Mouse (Mus musculus) hindlimb bud, embryonic 11.5 days (tissue): ENCODE data around the gene Gm42517.

Experiments
- DNase-seq: peaks from one replicate; pipeline ENCODE4 v3.0.0-alpha.2; 2012; ENCODE audit warnings: low read depth, low spot score; ENCODE audit errors: extremely low spot score

The Gm42517 gene

GRCm38 (mm10) chr5:108349511-108350148 lies 18.1 kb downstream of the Gm42517 start:
- DNase-seq: no peak

GRCm38 (mm10) chr5:108347843-108348242 lies 19.9 kb downstream of the Gm42517 start:
- DNase-seq: no peak

- DNase-seq: no peak
Measured at GRCm38 (mm10) chr5:108345313-108346071, 22.2 kb downstream of the Gm42517 start.

- DNase-seq: no peak
Measured at GRCm38 (mm10) chr5:108343680-108344170, 24.0 kb downstream of the Gm42517 start.

GRCm38 (mm10) chr5:108338049-108338448 lies 29.7 kb downstream of the Gm42517 start:
- no peak for DNase-seq

- no peak for DNase-seq
Measured at GRCm38 (mm10) chr5:108337385-108337784, 30.3 kb downstream of the Gm42517 start.

GRCm38 (mm10) chr5:108331051-108331450 lies 36.7 kb downstream of the Gm42517 start:
- no peak for DNase-seq
